Mouse (Mus musculus) limb, embryonic 14.5 days (tissue): Measurements from ENCODE around the gene Ttc27. TPM values are rescaled to one million over a fixed set of nuclear protein-coding genes. Genes with fewer than 3 reads are reported as not detected.

Source experiments
- ATAC-seq: fragments of 200-750 bp; cut with Nextera tagmentation; 2 replicates; pipeline ENCODE4 v1.8.0; 2017; ENCODE audit warnings: low read depth, moderate number of reproducible peaks, moderate TSS enrichment; ENCODE audit not compliant: low FRiP score
- DNase-seq: peaks from one replicate; pipeline ENCODE4 v3.0.0-alpha.2; 2015; ENCODE audit warnings: low spot score
- H3K27ac ChIP-seq: fragments of 300-500 bp; sonication (generic); replicated peaks from 2 replicates; pipeline ENCODE4 v1.5.1; 2014; ENCODE audit warnings: low read depth, mild to moderate bottlenecking, low read length, moderate library complexity, mixed read lengths
- H3K27me3 ChIP-seq: fragments of 300-500 bp; sonication (generic); 2 replicates; pipeline ENCODE4 v1.6.1; 2014; ENCODE audit warnings: low read length, mixed read lengths; ENCODE audit not compliant: control insufficient read depth, insufficient read depth
- H3K36me3 ChIP-seq: fragments of 300-500 bp; sonication (generic); 2 replicates; pipeline ENCODE4 v1.6.1; 2014; ENCODE audit warnings: mild to moderate bottlenecking, low read length, moderate library complexity, mixed read lengths; ENCODE audit not compliant: control insufficient read depth, insufficient read depth
- H3K4me1 ChIP-seq: fragments of 300-500 bp; sonication (generic); 2 replicates; pipeline ENCODE4 v1.6.1; 2014; ENCODE audit warnings: antibody characterized with exemption, low read length, mixed read lengths; ENCODE audit not compliant: control insufficient read depth, insufficient read depth
- H3K4me2 ChIP-seq: fragments of 300-500 bp; sonication (generic); replicated peaks from 2 replicates; pipeline ENCODE4 v1.6.1; 2014; ENCODE audit warnings: low read depth, mild to moderate bottlenecking, low read length, moderate library complexity; ENCODE audit not compliant: severe bottlenecking
- H3K4me3 ChIP-seq: fragments of 300-500 bp; sonication (generic); replicated peaks from 2 replicates; pipeline ENCODE4 v1.5.1; 2014; ENCODE audit warnings: low read length
- H3K9ac ChIP-seq: fragments of 300-500 bp; sonication (generic); 2 replicates; pipeline ENCODE4 v1.6.1; 2014; ENCODE audit warnings: mild to moderate bottlenecking, low read depth, low read length, moderate library complexity; ENCODE audit not compliant: severe bottlenecking
- H3K9me3 ChIP-seq: fragments of 300-500 bp; sonication (generic); 2 replicates; pipeline ENCODE4 v1.6.1; 2016; ENCODE audit warnings: low read length; ENCODE audit not compliant: control insufficient read depth
- POLR2A ChIP-seq: fragments of 200-500 bp; IDR thresholded peaks from 2 replicates; pipeline ENCODE4 v1.8.0; 2012; ENCODE audit warnings: inconsistent platforms, mild to moderate bottlenecking, moderate library complexity, borderline replicate concordance; ENCODE audit not compliant: insufficient read depth, insufficient read length; ENCODE audit errors: extremely low read depth
- WGBS: fragments of 180-500 bp; shearing (Covaris S2); extraction: QIAGEN DNeasy Blood & Tissue Kit; methylation state at CpG from one replicate; pipeline ENCODE4 v1.1.7; 2014; 5-methylcytosine and 5-hydroxymethylcytosine counted together
- polyA plus RNA-seq, 2 experiments: library from polyadenylated mRNA; depleted of rRNA in 1 of 2; stranded (reverse) in 1 of 2; unstranded in 1 of 2; fragments of >200 nt; fragmentation: Nextera tagmentation in 1 of 2; extraction: Ambion mirVana in 1 of 2; gene quantifications; 2 replicates each; pipeline versions ENCODE4 v1.2.1 to v1.2.3; 2012 to 2014

Ttc27 gene
- polyA plus RNA-seq, 2 experiments, result 17.5 to 24.4 TPM

DNA sequence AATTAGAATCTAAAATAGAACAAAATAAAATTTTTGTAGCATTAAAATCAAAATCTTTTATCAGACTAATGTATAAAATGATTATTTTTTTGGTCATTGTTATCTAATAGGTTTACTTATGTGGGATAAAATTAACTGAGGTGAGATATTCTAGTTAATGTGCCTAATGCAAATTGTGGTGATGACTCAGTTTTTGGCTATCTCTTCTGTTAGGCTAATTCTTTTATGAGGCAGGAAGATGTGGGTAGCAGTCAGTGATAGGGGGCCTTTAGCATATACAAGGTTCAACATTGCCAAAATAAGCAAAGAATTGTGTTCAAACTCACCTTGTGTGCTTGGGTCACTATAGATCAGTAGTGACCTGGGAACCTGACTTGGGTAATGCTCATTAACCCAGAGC, 10.9 kb upstream of the Ttc27 start:
- ATAC-seq, result no peak
- DNase-seq, result no peak
- H3K27me3 ChIP-seq, result no peaks in the 10 kb centered on the region
- peaks cover 16% of the 10 kb centered on the region for H3K36me3 ChIP-seq
- H3K4me3 ChIP-seq, result no peak overlapping the region
- no peak overlapping the region for H3K27ac ChIP-seq
- H3K9me3 ChIP-seq, result no peaks in the 10 kb centered on the region
- no peak overlapping the region for H3K4me2 ChIP-seq
- H3K4me1 ChIP-seq, result 0 out of 2 replicates have a peak, but pooled peaks cover 2% of the 10 kb centered on the region
- no peak for TF ChIP-seq POLR2A
- no peak overlapping the region for H3K9ac ChIP-seq

DNA sequence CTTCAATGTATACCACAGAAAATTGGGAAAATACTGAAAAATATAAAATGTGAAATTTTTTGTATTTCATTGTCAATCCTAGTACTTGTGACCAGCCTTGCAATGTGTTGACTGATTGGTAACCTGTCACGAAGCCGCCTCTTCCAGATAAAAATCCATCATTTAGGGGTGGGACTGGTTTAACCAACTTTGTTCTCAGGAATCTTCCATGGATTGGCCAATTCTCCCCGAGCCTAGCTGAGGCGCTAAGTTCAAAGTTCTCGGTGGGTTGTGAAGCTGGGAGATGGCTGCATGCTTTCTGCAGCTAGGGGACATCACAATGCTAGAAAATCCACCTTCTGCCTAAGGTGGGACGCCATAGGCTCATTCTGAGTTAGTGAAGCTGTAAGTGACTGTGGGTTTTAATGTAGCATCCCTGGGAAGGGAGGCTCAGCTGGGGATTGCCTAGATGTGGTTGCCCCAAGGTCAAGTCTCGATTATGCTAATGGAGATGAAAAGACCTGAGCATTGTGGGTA, 9.8 kb upstream of the Ttc27 start:
- WGBS, result 82% methylated on average over 7 of the region's 7 CpGs
- no peaks in the 10 kb centered on the region for H3K9me3 ChIP-seq
- H3K4me3 ChIP-seq, result no peak overlapping the region
- H3K27ac ChIP-seq, result no peak overlapping the region
- H3K4me2 ChIP-seq, result no peak overlapping the region
- ATAC-seq (no peak), DNase-seq (no peak)
- no peak for TF ChIP-seq POLR2A
- H3K27me3 ChIP-seq, result no peaks in the 10 kb centered on the region
- no peak overlapping the region for H3K9ac ChIP-seq
- H3K36me3 ChIP-seq, result peaks cover 9% of the 10 kb centered on the region
- 0 out of 2 replicates have a peak, but pooled peaks cover 7% of the 10 kb centered on the region for H3K4me1 ChIP-seq

DNA sequence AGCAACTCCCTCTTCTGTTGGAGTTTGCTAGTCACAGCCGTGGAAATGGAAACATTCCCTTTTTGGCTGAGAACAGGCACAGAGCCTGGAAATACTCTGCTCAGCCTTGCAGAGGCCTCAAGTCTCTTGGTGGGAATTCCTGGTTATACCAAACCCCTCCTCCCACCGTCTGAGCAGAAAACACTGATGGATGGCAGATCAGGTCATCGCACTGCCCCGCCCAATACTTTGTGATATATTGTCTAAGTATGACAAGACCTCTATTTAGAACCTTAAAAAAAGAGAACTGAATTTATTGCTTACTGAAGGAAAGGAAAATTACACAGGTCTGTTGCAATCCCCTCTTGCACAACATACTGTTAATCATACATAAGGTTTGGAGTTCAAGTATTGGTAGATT, 6.8 kb upstream of the Ttc27 start:
- 0 out of 2 replicates have a peak, but pooled peaks cover 7% of the 10 kb centered on the region for H3K4me1 ChIP-seq
- DNase-seq (peak; percentile 66), ATAC-seq (peak; percentile 42)
- WGBS, result 56% methylated on average over 4 of the region's 4 CpGs
- H3K27ac ChIP-seq, result peak overlapping the region; percentile 19; the same call in 1 of the 2 replicates
- no peak overlapping the region for H3K4me3 ChIP-seq
- no peaks in the 10 kb centered on the region for H3K9me3 ChIP-seq
- H3K4me2 ChIP-seq, result no peak overlapping the region
- no peak overlapping the region for H3K9ac ChIP-seq
- no peaks in the 10 kb centered on the region for H3K36me3 ChIP-seq
- TF ChIP-seq POLR2A, result no peak
- no peaks in the 10 kb centered on the region for H3K27me3 ChIP-seq

DNA sequence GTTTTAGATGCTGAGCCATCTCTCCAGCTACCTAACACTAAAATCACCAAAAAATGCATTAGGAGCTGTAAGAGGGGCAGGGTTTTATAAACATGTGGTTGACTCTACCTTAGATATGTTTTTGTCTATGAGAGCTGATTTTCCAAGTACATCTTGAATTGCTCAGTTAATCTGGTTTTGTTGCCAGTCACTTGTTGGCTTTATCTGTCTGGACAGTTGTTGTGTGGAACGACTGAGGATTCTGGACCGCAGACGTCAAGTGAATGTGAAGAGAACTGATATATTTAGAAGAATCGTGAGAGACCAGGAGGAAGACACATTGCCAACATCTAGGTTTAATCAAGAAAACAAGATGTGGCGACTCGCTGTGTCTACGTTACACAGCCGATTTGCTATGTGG, 5.9 kb upstream of the Ttc27 start:
- Histone ChIP-seq H3K9ac (no peak overlapping the region), H3K4me3 (no peak overlapping the region), H3K27me3 (no peaks in the 10 kb centered on the region), H3K9me3 (no peaks in the 10 kb centered on the region), H3K4me2 (no peak overlapping the region), H3K27ac (peak overlapping the region; percentile 5; the same call in 1 of the 2 replicates), H3K36me3 (no peaks in the 10 kb centered on the region), H3K4me1 (0 out of 2 replicates have a peak, but pooled peaks cover 7% of the 10 kb centered on the region)
- ATAC-seq, result no peak
- DNase-seq, result no peak
- TF ChIP-seq POLR2A, result no peak
- WGBS, result 50% methylated on average over 8 of the region's 8 CpGs

DNA sequence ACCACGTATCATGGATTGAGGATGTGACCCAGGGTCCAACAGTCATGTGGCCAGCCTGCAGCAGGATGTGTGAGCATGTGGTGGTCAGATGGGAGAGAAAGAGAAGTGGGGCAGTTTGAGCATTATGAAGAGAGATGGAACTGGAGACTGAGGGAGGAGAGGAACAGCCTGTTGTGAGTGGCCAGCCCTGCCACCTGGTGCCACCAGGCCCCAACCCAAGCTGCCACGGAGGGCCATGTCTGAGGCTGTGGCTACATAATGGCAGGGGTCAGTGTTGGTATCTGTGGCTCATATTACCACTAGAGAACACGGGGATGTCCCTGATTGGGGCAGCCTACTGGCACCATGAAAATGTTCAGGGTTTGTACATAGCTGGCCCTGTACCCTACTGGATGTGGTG, 2.4 kb upstream of the Ttc27 start:
- ATAC-seq, result no peak
- H3K4me2 ChIP-seq, result no peak overlapping the region
- no peaks in the 10 kb centered on the region for H3K27me3 ChIP-seq
- no peak for TF ChIP-seq POLR2A
- H3K27ac ChIP-seq, result no peak overlapping the region
- 59% methylated on average over 3 of the region's 3 CpGs for WGBS
- H3K9ac ChIP-seq, result no peak overlapping the region
- H3K4me1 ChIP-seq, result peaks cover 10% of the 10 kb centered on the region; the same call in 1 of the 2 replicates
- H3K4me3 ChIP-seq, result no peak overlapping the region
- H3K36me3 ChIP-seq, result peaks cover 5% of the 10 kb centered on the region; the same call in 1 of the 2 replicates
- DNase-seq, result no peak
- no peaks in the 10 kb centered on the region for H3K9me3 ChIP-seq

DNA sequence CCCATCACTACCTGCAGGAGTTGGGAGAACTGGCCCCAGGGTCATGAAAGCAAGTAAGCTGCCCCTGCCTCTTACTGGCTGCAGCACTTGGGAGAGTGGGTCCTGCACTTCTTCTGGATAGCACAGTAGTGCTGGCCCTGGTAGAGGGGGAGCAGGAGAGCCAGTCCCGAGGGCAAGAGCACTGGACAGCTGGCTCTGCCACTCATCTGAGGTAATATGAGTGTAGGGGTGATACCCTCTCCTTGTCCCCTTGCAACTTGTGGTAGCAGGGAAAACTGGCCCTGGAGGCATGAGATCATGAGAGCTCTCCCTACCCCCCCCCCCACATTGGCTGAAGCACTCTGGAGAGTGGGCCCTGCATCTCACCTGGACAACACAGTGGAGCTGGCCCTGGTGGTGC, 1.8 kb upstream of the Ttc27 start:
- ATAC-seq, result no peak
- TF ChIP-seq POLR2A, result no peak
- H3K4me1 ChIP-seq, result peaks cover 10% of the 10 kb centered on the region; the same call in 1 of the 2 replicates

More for the DNA sequence above, 1.8 kb upstream of the Ttc27 start:
- H3K27me3 ChIP-seq, result no peaks in the 10 kb centered on the region
- no peak for DNase-seq
- H3K27ac ChIP-seq, result no peak overlapping the region
- no peak overlapping the region for H3K9ac ChIP-seq
- H3K36me3 ChIP-seq, result peaks cover 11% of the 10 kb centered on the region; the same call in 1 of the 2 replicates
- H3K9me3 ChIP-seq, result no peaks in the 10 kb centered on the region
- no peak overlapping the region for H3K4me2 ChIP-seq
- WGBS, result 38% methylated on average over 1 of the region's 1 CpGs
- H3K4me3 ChIP-seq, result no peak overlapping the region
